Mouse (Mus musculus): Measurements from ENCODE around the gene Ntn4. TPM values are rescaled to one million over a fixed set of nuclear protein-coding genes. Genes with fewer than 3 reads are reported as not detected.

Ntn4 gene
- total and polyA plus RNA-seq, 3 experiments: 0.16 to 41.5 TPM; not detected in 1

DNA sequence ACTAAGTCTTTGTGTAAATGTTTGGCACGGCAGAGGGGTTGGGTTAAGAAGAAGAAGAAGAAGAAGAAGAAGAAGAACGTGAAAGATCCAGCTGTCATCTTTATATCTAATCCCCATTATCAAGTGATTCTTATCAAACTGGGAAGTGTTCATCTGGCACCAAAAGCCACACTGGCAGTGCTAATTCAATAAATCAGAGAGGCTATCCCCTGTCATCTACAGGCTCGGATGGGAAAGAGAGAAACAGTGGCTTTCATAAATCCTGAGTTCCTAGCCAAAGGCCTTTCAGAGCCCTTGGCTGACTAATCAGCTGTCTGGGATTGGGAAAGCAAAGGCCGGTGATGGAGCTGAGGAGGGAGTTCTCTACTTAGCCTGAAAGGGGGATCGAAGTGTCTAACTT lies 126.8 kb downstream of the Ntn4 start:
- no peak for DNase-seq (ENCODE audit: low spot score)

GRCm38 (mm10) chr10:93768222-93768621 lies 127.7 kb downstream of the Ntn4 start:
- no peaks in the 10 kb centered on the region for H3K36me3 ChIP-seq (replicated peaks)
- H3K27me3 ChIP-seq (ENCODE audit: insufficient read depth, low read length): peaks cover 9% of the 10 kb centered on the region; the same call in 1 of the 2 replicates
- H3K9me3 ChIP-seq (replicated peaks): no peaks in the 10 kb centered on the region
- TF ChIP-seq POLR2AphosphoS5 (IDR thresholded peaks at IDR 0.05; ENCODE audit: insufficient replicate concordance, low read depth, low read length) (no peak), GATA1 (IDR thresholded peaks at IDR 0.05; ENCODE audit: borderline replicate concordance, low read length) (no peak), TAL1 (conservative IDR thresholded peaks at IDR 0.05; ENCODE audit: low read depth, low read length) (no peak), GATA2 (IDR thresholded peaks at IDR 0.05; ENCODE audit: borderline replicate concordance, low read depth, low read length) (no peak), CTCF (IDR thresholded peaks at IDR 0.05; ENCODE audit: low read depth, low read length) (no peak)
- ATAC-seq (ENCODE audit: extremely low read depth, insufficient number of reproducible peaks, low FRiP score, poor library complexity, severe bottlenecking) (no peak), DNase-seq (ENCODE audit: low spot score) (no peak)
- H3K4me3 ChIP-seq (ENCODE audit: low read depth, low read length): no peak overlapping the region
- no peaks in the 10 kb centered on the region for H3K4me1 ChIP-seq (ENCODE audit: insufficient read depth, low read depth, low read length)

More for the DNA sequence above, 126.8 kb downstream of the Ntn4 start:
- no peak for ATAC-seq (ENCODE audit: extremely low read depth, insufficient number of reproducible peaks, low FRiP score, poor library complexity, severe bottlenecking)
- Histone ChIP-seq H3K4me3 (ENCODE audit: low read depth, low read length) (no peak overlapping the region), H3K36me3 (replicated peaks) (no peaks in the 10 kb centered on the region), H3K9me3 (replicated peaks) (no peaks in the 10 kb centered on the region), H3K27me3 (ENCODE audit: insufficient read depth, low read length) (peaks cover 6% of the 10 kb centered on the region; the same call in 1 of the 2 replicates), H3K4me1 (ENCODE audit: insufficient read depth, low read depth, low read length) (no peaks in the 10 kb centered on the region)
- TF ChIP-seq GATA2 (IDR thresholded peaks at IDR 0.05; ENCODE audit: borderline replicate concordance, low read depth, low read length): no peak
- TF ChIP-seq CTCF (IDR thresholded peaks at IDR 0.05; ENCODE audit: low read depth, low read length): no peak
- no peak for TF ChIP-seq POLR2AphosphoS5 (IDR thresholded peaks at IDR 0.05; ENCODE audit: insufficient replicate concordance, low read depth, low read length)
- TF ChIP-seq GATA1 (IDR thresholded peaks at IDR 0.05; ENCODE audit: borderline replicate concordance, low read length): no peak
- no peak for TF ChIP-seq TAL1 (conservative IDR thresholded peaks at IDR 0.05; ENCODE audit: low read depth, low read length)

DNA sequence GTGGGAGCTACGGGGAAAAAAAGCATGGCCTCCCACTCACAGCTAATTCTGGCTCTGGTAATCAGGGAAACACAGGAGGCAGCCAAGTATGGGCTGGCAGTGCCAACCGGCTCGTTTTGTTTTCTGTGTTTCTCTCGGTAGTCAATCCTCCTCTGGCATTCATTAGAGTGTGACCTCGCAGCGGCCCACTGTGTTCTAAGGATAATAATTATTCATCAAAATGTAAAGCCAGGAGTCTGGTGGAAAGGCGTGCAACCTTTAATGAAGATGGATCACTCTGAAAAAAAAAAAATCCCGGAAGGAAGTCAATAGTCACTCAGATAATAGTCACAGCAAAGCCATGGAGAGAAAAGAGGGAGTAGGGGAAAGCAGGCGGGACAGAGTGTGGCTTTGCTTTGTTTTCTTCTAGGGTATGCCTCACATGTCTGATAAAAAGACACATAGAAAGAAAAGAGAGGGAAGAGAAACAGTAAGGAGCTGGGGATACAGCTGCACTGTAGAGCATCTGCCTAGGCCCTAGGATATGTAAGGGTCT lies 131.5 kb downstream of the Ntn4 start:
- Histone ChIP-seq H3K9me3 (replicated peaks) (no peaks in the 10 kb centered on the region; the same call in 1 of the 2 replicates), H3K27me3 (ENCODE audit: insufficient read depth, low read length) (peaks cover 9% of the 10 kb centered on the region; the same call in 1 of the 2 replicates), H3K4me1 (ENCODE audit: insufficient read depth, low read depth, low read length) (no peaks in the 10 kb centered on the region), H3K4me3 (ENCODE audit: low read depth, low read length) (no peak overlapping the region), H3K36me3 (replicated peaks) (no peaks in the 10 kb centered on the region)
- DNase-seq (ENCODE audit: low spot score) (no peak), ATAC-seq (ENCODE audit: extremely low read depth, insufficient number of reproducible peaks, low FRiP score, poor library complexity, severe bottlenecking) (no peak)
- TF ChIP-seq CTCF (IDR thresholded peaks at IDR 0.05; ENCODE audit: low read depth, low read length): no peak
- TF ChIP-seq GATA1 (IDR thresholded peaks at IDR 0.05; ENCODE audit: borderline replicate concordance, low read length): no peak
- TF ChIP-seq TAL1 (conservative IDR thresholded peaks at IDR 0.05; ENCODE audit: low read depth, low read length): no peak
- no peak for TF ChIP-seq POLR2AphosphoS5 (IDR thresholded peaks at IDR 0.05; ENCODE audit: insufficient replicate concordance, low read depth, low read length)
- no peak for TF ChIP-seq GATA2 (IDR thresholded peaks at IDR 0.05; ENCODE audit: borderline replicate concordance, low read depth, low read length)

DNA sequence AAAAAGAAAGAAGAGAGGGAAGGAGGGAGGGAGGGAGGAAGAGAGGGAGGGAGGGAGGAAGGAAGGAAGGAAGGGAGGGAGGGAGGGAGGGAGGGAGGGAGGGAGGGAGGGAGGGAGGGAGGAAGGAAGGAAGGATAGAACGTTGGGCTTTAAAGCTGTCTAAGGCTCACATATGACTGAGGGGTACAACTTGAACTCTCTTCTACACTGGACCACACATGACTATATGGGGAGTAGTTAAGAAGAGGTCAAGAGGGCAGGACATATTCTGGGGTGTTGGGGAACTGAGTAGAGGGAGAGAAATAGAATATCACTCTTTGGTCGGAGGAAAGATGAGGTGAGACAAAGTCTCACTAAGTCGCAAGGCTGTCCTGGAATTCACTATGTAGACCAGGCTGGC lies 132.0 kb downstream of the Ntn4 start:
- Histone ChIP-seq H3K9me3 (replicated peaks) (no peaks in the 10 kb centered on the region; the same call in 1 of the 2 replicates), H3K36me3 (replicated peaks) (no peaks in the 10 kb centered on the region), H3K4me3 (ENCODE audit: low read depth, low read length) (no peak overlapping the region), H3K4me1 (ENCODE audit: insufficient read depth, low read depth, low read length) (no peaks in the 10 kb centered on the region), H3K27me3 (ENCODE audit: insufficient read depth, low read length) (peaks cover 9% of the 10 kb centered on the region)
- no peak for ATAC-seq (ENCODE audit: extremely low read depth, insufficient number of reproducible peaks, low FRiP score, poor library complexity, severe bottlenecking)
- no peak for TF ChIP-seq CTCF (IDR thresholded peaks at IDR 0.05; ENCODE audit: low read depth, low read length)
- DNase-seq (ENCODE audit: low spot score): no peak

DNA sequence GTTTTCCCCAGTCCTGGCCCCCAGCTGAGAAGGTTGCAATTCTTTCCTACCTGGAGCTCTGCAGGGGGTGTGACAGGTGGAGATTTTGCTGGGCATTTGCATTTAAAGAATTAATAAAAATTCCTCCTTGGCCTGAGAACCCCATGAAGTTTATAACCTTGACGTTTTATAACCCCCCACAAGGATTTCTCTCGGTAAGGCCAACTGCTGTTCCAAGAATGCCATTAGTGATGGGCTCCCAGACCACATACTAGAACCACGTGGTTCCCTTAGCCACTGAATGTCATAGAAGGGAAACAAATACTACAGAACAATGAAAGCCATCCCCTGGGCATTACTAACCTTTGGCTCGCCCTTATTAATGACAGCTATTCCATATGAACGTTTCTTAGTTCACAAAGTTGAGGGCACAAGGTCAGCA lies 136.3 kb downstream of the Ntn4 start:
- peaks cover 3% of the 10 kb centered on the region for H3K27me3 ChIP-seq (ENCODE audit: insufficient read depth, low read length)
- TF ChIP-seq GATA2 (IDR thresholded peaks at IDR 0.05; ENCODE audit: borderline replicate concordance, low read depth, low read length) (no peak), POLR2AphosphoS5 (IDR thresholded peaks at IDR 0.05; ENCODE audit: insufficient replicate concordance, low read depth, low read length) (no peak), CTCF (IDR thresholded peaks at IDR 0.05; ENCODE audit: low read depth, low read length) (no peak), TAL1 (conservative IDR thresholded peaks at IDR 0.05; ENCODE audit: low read depth, low read length) (no peak), GATA1 (IDR thresholded peaks at IDR 0.05; ENCODE audit: borderline replicate concordance, low read length) (no peak)
- H3K36me3 ChIP-seq (replicated peaks): no peaks in the 10 kb centered on the region
- H3K9me3 ChIP-seq (replicated peaks): no peaks in the 10 kb centered on the region; the same call in 1 of the 2 replicates
- DNase-seq (ENCODE audit: low spot score) (no peak), ATAC-seq (ENCODE audit: extremely low read depth, insufficient number of reproducible peaks, low FRiP score, poor library complexity, severe bottlenecking) (no peak)
- H3K4me1 ChIP-seq (ENCODE audit: insufficient read depth, low read depth, low read length): no peaks in the 10 kb centered on the region
- no peak overlapping the region for H3K4me3 ChIP-seq (ENCODE audit: low read depth, low read length)

- Histone ChIP-seq H3K4me3 (ENCODE audit: low read depth, low read length) (no peak overlapping the region), H3K9me3 (replicated peaks) (no peaks in the 10 kb centered on the region; the same call in 1 of the 2 replicates), H3K27me3 (ENCODE audit: insufficient read depth, low read length) (peaks cover 3% of the 10 kb centered on the region; the same call in 1 of the 2 replicates), H3K36me3 (replicated peaks) (no peaks in the 10 kb centered on the region), H3K4me1 (ENCODE audit: insufficient read depth, low read depth, low read length) (no peaks in the 10 kb centered on the region)
- no peak for DNase-seq (ENCODE audit: low spot score)
- TF ChIP-seq POLR2AphosphoS5 (IDR thresholded peaks at IDR 0.05; ENCODE audit: insufficient replicate concordance, low read depth, low read length): no peak
- TF ChIP-seq GATA2 (IDR thresholded peaks at IDR 0.05; ENCODE audit: borderline replicate concordance, low read depth, low read length): no peak
- TF ChIP-seq TAL1 (conservative IDR thresholded peaks at IDR 0.05; ENCODE audit: low read depth, low read length): no peak
- no peak for TF ChIP-seq CTCF (IDR thresholded peaks at IDR 0.05; ENCODE audit: low read depth, low read length)
- no peak for TF ChIP-seq GATA1 (IDR thresholded peaks at IDR 0.05; ENCODE audit: borderline replicate concordance, low read length)
- no peak for ATAC-seq (ENCODE audit: extremely low read depth, insufficient number of reproducible peaks, low FRiP score, poor library complexity, severe bottlenecking)
Measured at GRCm38 (mm10) chr10:93777372-93777771, 136.9 kb downstream of the Ntn4 start.
